In genomic region chr14:87289266-87289665, GRCm38 (mm10) we compare ENCODE assay signal across 5 mouse cellular contexts.
A peak's percentile ranks its signal among the peaks of the same experiment; 100 is the strongest.
DNase-seq lines count a peak whose midpoint lies in the region; ATAC-seq and TF ChIP-seq lines count a peak whose summit lies in the region.
"Not testable (repeated sequence)": the region's sequence is repeated elsewhere in the genome, so short reads cannot be mapped to it uniquely, and the experiment has no call there.

No protein-coding gene starts in this region.

- not testable (repeated sequence) for H3K79me2 ChIP-seq in liver, adult 2 months (ENCODE audit: control insufficient read depth, insufficient read depth, low read length)

- H3K36me3 ChIP-seq in liver, adult 2 months (ENCODE audit: control insufficient read depth, insufficient read depth, low read length); lung, embryonic 15.5 days; lung, postnatal 0 days (ENCODE audit: insufficient read depth, low read length); small intestine, adult 2 months (ENCODE audit: control insufficient read depth, insufficient read depth, low read length): not testable (repeated sequence)

- not testable (repeated sequence) for H3K27me3 ChIP-seq in liver, adult 2 months (ENCODE audit: control insufficient read depth, insufficient read depth, low read length); lung, embryonic 15.5 days; lung, postnatal 0 days (replicated peaks; ENCODE audit: insufficient read depth, low read length); small intestine, adult 2 months (ENCODE audit: control insufficient read depth, insufficient read depth, low read length)

- WGBS in liver, adult 2 months, result 85% methylated on average over 8 of the region's 8 CpGs
- 78% methylated on average over 8 of the region's 8 CpGs for WGBS in lung, embryonic 15.5 days
- WGBS in lung, postnatal 0 days, result 73% methylated on average over 8 of the region's 8 CpGs
- WGBS in small intestine, adult 2 months, result 90% methylated on average over 8 of the region's 8 CpGs

- not testable (repeated sequence) for H3K4me1 ChIP-seq in liver, adult 2 months (ENCODE audit: control insufficient read depth, insufficient read depth, low read length); lung, embryonic 15.5 days; lung, postnatal 0 days (ENCODE audit: insufficient read depth, low read depth, low read length); small intestine, adult 2 months (ENCODE audit: control insufficient read depth, insufficient read depth, insufficient read length, low read length)

- not testable (repeated sequence) for H3K4me2 ChIP-seq in lung, embryonic 15.5 days; lung, postnatal 0 days (replicated peaks; ENCODE audit: low read depth, low read length)

- not testable (repeated sequence) for TF ChIP-seq POLR2A in liver, adult 2 months (IDR thresholded peaks at IDR 0.05; ENCODE audit: extremely low read depth, insufficient read depth, low read length); small intestine, adult 2 months (IDR thresholded peaks at IDR 0.05; ENCODE audit: low read depth, low read length)

- not testable (repeated sequence) for H3K9me3 ChIP-seq in lung, embryonic 15.5 days; lung, postnatal 0 days (ENCODE audit: low read length)

- not testable (repeated sequence) for H3K9ac ChIP-seq in liver, adult 2 months (ENCODE audit: low read depth, low read length); lung, embryonic 15.5 days; lung, postnatal 0 days (replicated peaks; ENCODE audit: low read depth)

- not testable (repeated sequence) for TF ChIP-seq EP300 in lung, postnatal 0 days (IDR thresholded peaks at IDR 0.05)

- TF ChIP-seq CTCF in liver, adult 2 months (IDR thresholded peaks at IDR 0.05; ENCODE audit: low read depth, low read length); lung, postnatal 0 days (IDR thresholded peaks at IDR 0.05); small intestine, adult 2 months (IDR thresholded peaks at IDR 0.05; ENCODE audit: extremely low read depth, insufficient read length, insufficient replicate concordance, low read depth, low read length): not testable (repeated sequence)

- H3K4me3 ChIP-seq in liver, adult 2 months (ENCODE audit: insufficient read depth, low read depth, low read length); lung, embryonic 15.5 days; lung, postnatal 0 days (ENCODE audit: low read depth, low read length); small intestine, adult 2 months (ENCODE audit: low read depth, low read length): not testable (repeated sequence)

- 0 out of 2 replicates have a peak, but pooled peaks have one; percentile 44 for ATAC-seq in lung, embryonic 15.5 days (ENCODE audit: borderline replicate concordance, extremely low read depth, low FRiP score, low TSS enrichment)
- ATAC-seq in lung, postnatal 0 days, result peak; percentile 48

- peak; percentile 4 for DNase-seq in liver, adult 2 months (ENCODE audit: extremely low read depth, low read depth, low spot score)
- DNase-seq in lung, postnatal 0 days (ENCODE audit: low spot score), result peak; percentile 23
- DNase-seq in lung, postnatal 14 days, result peak; percentile 3

- H3K27ac ChIP-seq in liver, adult 2 months (replicated peaks; ENCODE audit: insufficient read depth, low read depth, low read length), result peak overlapping the region; percentile 51
- peak overlapping the region; percentile 50; the same call in 1 of the 2 replicates for H3K27ac ChIP-seq in lung, embryonic 15.5 days
- H3K27ac ChIP-seq in lung, postnatal 0 days (ENCODE audit: low read length), result not testable (repeated sequence)
- H3K27ac ChIP-seq in small intestine, adult 2 months (ENCODE audit: insufficient read depth, low read depth, low read length), result peak overlapping the region; percentile 69
